Mouse (Mus musculus): Measurements from ENCODE around the gene Ankfy1. TPM values are rescaled to one million over a fixed set of nuclear protein-coding genes. Genes with fewer than 3 reads are reported as not detected.
"Not testable (repeated sequence)": the region's sequence is repeated elsewhere in the genome, so short reads cannot be mapped to it uniquely, and the experiment has no call there.

Ankfy1 gene
- total and polyA plus RNA-seq, 3 experiments, result 12.1 to 15.8 (median 15.7) TPM

DNA sequence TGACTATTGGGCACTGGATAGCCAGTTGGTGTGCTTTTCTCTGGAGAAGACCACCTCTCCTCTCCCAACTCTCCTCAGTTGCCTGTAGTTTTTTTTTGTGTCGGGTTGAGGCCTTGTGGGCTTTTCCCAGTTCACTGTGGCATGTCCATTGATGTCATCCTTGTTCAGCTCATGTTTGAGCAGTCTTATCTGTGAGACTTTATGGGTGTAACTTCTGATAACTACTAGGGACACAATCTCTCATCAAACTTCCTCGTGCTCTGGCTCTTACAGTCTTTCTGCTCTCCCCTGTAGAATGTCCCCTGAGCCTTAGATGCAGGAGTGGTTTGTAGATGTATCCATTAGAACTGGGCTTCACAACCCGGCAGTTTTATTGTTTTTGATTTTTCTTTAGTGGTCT lies 5.2 kb downstream of the Ankfy1 start:
- DNase-seq, result no peak
- H3K9ac ChIP-seq (ENCODE audit: low read depth, low read length), result no peak overlapping the region
- no peak overlapping the region for H3K4me3 ChIP-seq
- no peaks in the 10 kb centered on the region for H3K27me3 ChIP-seq (ENCODE audit: control insufficient read depth, insufficient read depth, low read length)
- intact Hi-C loops (cut with DNase I), result no loop called here
- H3K36me3 ChIP-seq (ENCODE audit: control insufficient read depth, insufficient read depth, low read length), result peaks cover 16% of the 10 kb centered on the region
- peaks cover 16% of the 10 kb centered on the region for H3K79me2 ChIP-seq (replicated peaks; ENCODE audit: control insufficient read depth, insufficient read depth, low read length)
- WGBS, result 49% methylated on average over 3 of the region's 3 CpGs
- H3K4me1 ChIP-seq (ENCODE audit: control insufficient read depth, insufficient read depth, low read length), result peaks cover 12% of the 10 kb centered on the region
- no peak for TF ChIP-seq CTCF (IDR thresholded peaks at IDR 0.05)
- H3K27ac ChIP-seq, result no peak overlapping the region

- peaks cover 15% of the 10 kb centered on the region for H3K79me2 ChIP-seq (replicated peaks; ENCODE audit: control insufficient read depth, insufficient read depth, low read length)
- H3K27ac ChIP-seq, result no peak overlapping the region
- no peak overlapping the region for H3K4me3 ChIP-seq
- TF ChIP-seq POLR2A (IDR thresholded peaks at IDR 0.05; ENCODE audit: insufficient read depth, low read depth, low read length) (no peak), EP300 (IDR thresholded peaks at IDR 0.05; ENCODE audit: insufficient read depth, low read depth, low read length) (no peak), CTCF (IDR thresholded peaks at IDR 0.05) (no peak)
- H3K27me3 ChIP-seq (ENCODE audit: control insufficient read depth, insufficient read depth, low read length), result no peaks in the 10 kb centered on the region
- peaks cover 13% of the 10 kb centered on the region for H3K36me3 ChIP-seq (ENCODE audit: control insufficient read depth, insufficient read depth, low read length)
- intact Hi-C loops (cut with DNase I), result no loop called here
- 85% methylated on average over 2 of the region's 2 CpGs for WGBS
- no peak for DNase-seq
- H3K4me1 ChIP-seq (ENCODE audit: control insufficient read depth, insufficient read depth, low read length), result peaks cover 6% of the 10 kb centered on the region
- no peak overlapping the region for H3K9ac ChIP-seq (ENCODE audit: low read depth, low read length)
Observed at GRCm38 (mm10) chr11:72696368-72696971, 6.7 kb downstream of the Ankfy1 start.

GRCm38 (mm10) chr11:72697323-72697722 lies 7.5 kb downstream of the Ankfy1 start:
- Histone ChIP-seq H3K9ac (ENCODE audit: low read depth, low read length) (no peak overlapping the region), H3K36me3 (ENCODE audit: control insufficient read depth, insufficient read depth, low read length) (peaks cover 6% of the 10 kb centered on the region), H3K4me1 (ENCODE audit: control insufficient read depth, insufficient read depth, low read length) (peaks cover 4% of the 10 kb centered on the region), H3K4me3 (no peak overlapping the region), H3K27ac (no peak overlapping the region), H3K79me2 (replicated peaks; ENCODE audit: control insufficient read depth, insufficient read depth, low read length) (peaks cover 14% of the 10 kb centered on the region), H3K27me3 (ENCODE audit: control insufficient read depth, insufficient read depth, low read length) (no peaks in the 10 kb centered on the region)
- DNase-seq, result no peak
- TF ChIP-seq POLR2A (IDR thresholded peaks at IDR 0.05; ENCODE audit: insufficient read depth, low read depth, low read length), result no peak
- no peak for TF ChIP-seq CTCF (IDR thresholded peaks at IDR 0.05)
- intact Hi-C loops (cut with DNase I), result no loop called here

- 78% methylated on average over 2 of the region's 2 CpGs for WGBS
- H3K27ac ChIP-seq; H3K4me3 ChIP-seq; H3K36me3 ChIP-seq (ENCODE audit: control insufficient read depth, insufficient read depth, low read length); DNase-seq; intact Hi-C loops (cut with DNase I); H3K4me1 ChIP-seq (ENCODE audit: control insufficient read depth, insufficient read depth, low read length); H3K9ac ChIP-seq (ENCODE audit: low read depth, low read length); H3K27me3 ChIP-seq (ENCODE audit: control insufficient read depth, insufficient read depth, low read length): not testable (repeated sequence)
- peaks cover 14% of the 10 kb centered on the region for H3K79me2 ChIP-seq (replicated peaks; ENCODE audit: control insufficient read depth, insufficient read depth, low read length)
Observed at GRCm38 (mm10) chr11:72705111-72705510, 15.3 kb downstream of the Ankfy1 start.

GRCm38 (mm10) chr11:72712721-72713120 lies 22.9 kb downstream of the Ankfy1 start:
- intact Hi-C loops (cut with DNase I), result no loop called here
- WGBS, result 71% methylated on average over 5 of the region's 5 CpGs

GRCm38 (mm10) chr11:72718161-72718560 lies 28.4 kb downstream of the Ankfy1 start:
- intact Hi-C loops (cut with DNase I), result no loop called here
- Histone ChIP-seq H3K36me3 (ENCODE audit: control insufficient read depth, insufficient read depth, low read length) (peaks cover 5% of the 10 kb centered on the region), H3K9ac (ENCODE audit: low read depth, low read length) (no peak overlapping the region), H3K27me3 (ENCODE audit: control insufficient read depth, insufficient read depth, low read length) (no peaks in the 10 kb centered on the region), H3K4me3 (no peak overlapping the region), H3K4me1 (ENCODE audit: control insufficient read depth, insufficient read depth, low read length) (no peaks in the 10 kb centered on the region), H3K79me2 (replicated peaks; ENCODE audit: control insufficient read depth, insufficient read depth, low read length) (no peaks in the 10 kb centered on the region; the same call in 1 of the 2 replicates), H3K27ac (no peak overlapping the region)
- DNase-seq, result no peak
- WGBS, result 75% methylated on average over 3 of the region's 3 CpGs
- TF ChIP-seq CTCF (IDR thresholded peaks at IDR 0.05), result no peak
- no peak for TF ChIP-seq POLR2A (IDR thresholded peaks at IDR 0.05; ENCODE audit: insufficient read depth, low read depth, low read length)
- no peak for TF ChIP-seq EP300 (IDR thresholded peaks at IDR 0.05; ENCODE audit: insufficient read depth, low read depth, low read length)

More at GRCm38 (mm10) chr11:72712721-72713120, 22.9 kb downstream of the Ankfy1 start:
- H3K36me3 ChIP-seq (ENCODE audit: control insufficient read depth, insufficient read depth, low read length), result peaks cover 7% of the 10 kb centered on the region
- no peaks in the 10 kb centered on the region for H3K27me3 ChIP-seq (ENCODE audit: control insufficient read depth, insufficient read depth, low read length)
- H3K4me1 ChIP-seq (ENCODE audit: control insufficient read depth, insufficient read depth, low read length), result no peaks in the 10 kb centered on the region
- TF ChIP-seq CTCF (IDR thresholded peaks at IDR 0.05) (no peak), POLR2A (IDR thresholded peaks at IDR 0.05; ENCODE audit: insufficient read depth, low read depth, low read length) (no peak), EP300 (IDR thresholded peaks at IDR 0.05; ENCODE audit: insufficient read depth, low read depth, low read length) (no peak)
- H3K79me2 ChIP-seq (replicated peaks; ENCODE audit: control insufficient read depth, insufficient read depth, low read length), result no peaks in the 10 kb centered on the region; the same call in none of the 2 replicates
- DNase-seq, result no peak
- no peak overlapping the region for H3K27ac ChIP-seq
- no peak overlapping the region for H3K9ac ChIP-seq (ENCODE audit: low read depth, low read length)
- H3K4me3 ChIP-seq, result no peak overlapping the region
